In the genomic region with DNA sequence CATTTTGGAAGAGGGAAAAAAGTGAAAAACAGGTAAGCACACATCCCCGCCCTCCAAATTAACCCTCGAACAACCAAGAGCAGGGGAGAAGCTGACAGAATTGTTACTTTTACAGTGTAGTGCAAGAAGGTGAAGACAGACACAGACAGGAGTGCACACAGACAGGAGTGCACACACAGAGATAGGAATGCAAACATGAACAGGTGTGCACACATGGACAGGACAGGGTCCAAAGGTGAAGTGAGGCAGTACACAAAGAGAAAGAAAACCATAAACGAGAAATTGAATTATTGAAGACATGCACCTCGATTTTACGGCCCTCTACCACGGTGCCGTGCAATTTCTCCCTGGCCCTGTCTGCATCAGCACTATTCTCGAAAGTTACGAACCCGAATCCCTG, we compare ENCODE assay signal across 14 mouse cellular contexts. TPM values are rescaled to one million over a fixed set of nuclear protein-coding genes. Genes with fewer than 3 reads are reported as not detected.
"Had no signal": no experiment of that assay in that cellular context is flagged by ENCODE, and none has a peak within 500 bp of the region (broad histone marks: within the 10 kb centered on the region; RNA-seq: fewer than 3 reads in every experiment).

No protein-coding gene starts in this region.

- H3K36me3 ChIP-seq: liver, embryonic 15.5 days had no signal

- H3K9ac ChIP-seq: kidney, embryonic 15.5 days; liver, embryonic 15.5 days; lung, embryonic 15.5 days; midbrain, embryonic 12.5 days; stomach, embryonic 15.5 days had no signal

- H3K4me3 ChIP-seq: kidney, embryonic 15.5 days; left cerebral cortex, adult 2 months; limb, embryonic 10.5 days; liver, embryonic 15.5 days; lung, embryonic 15.5 days; midbrain, embryonic 12.5 days; stomach, embryonic 15.5 days had no signal

- H3K27me3 ChIP-seq: kidney, embryonic 15.5 days; liver, embryonic 15.5 days; lung, embryonic 15.5 days; midbrain, embryonic 12.5 days; stomach, embryonic 15.5 days had no signal

- DNase-seq: kidney, adult 2 months; kidney, postnatal 14 days; lung, postnatal 14 days; right cerebral cortex, postnatal 14 days; thymus, adult 18-20 months; thymus, postnatal 14 days had no signal

- H3K9me3 ChIP-seq: kidney, embryonic 15.5 days; limb, embryonic 10.5 days; liver, embryonic 15.5 days; lung, embryonic 15.5 days; midbrain, embryonic 12.5 days; stomach, embryonic 15.5 days had no signal

- H3K27ac ChIP-seq: kidney, embryonic 15.5 days; limb, embryonic 10.5 days; liver, embryonic 15.5 days; lung, embryonic 15.5 days; midbrain, embryonic 12.5 days had no signal

- ATAC-seq: midbrain, embryonic 16.5 days had no signal

- H3K4me2 ChIP-seq: kidney, embryonic 15.5 days; liver, embryonic 15.5 days; lung, embryonic 15.5 days; midbrain, embryonic 12.5 days; stomach, embryonic 15.5 days had no signal

RNA-seq across cellular contexts. Expression of gene Mb, which starts 54.8 kb away (rescaled TPM):
- polyA plus RNA-seq: midbrain, embryonic 12.5 days had no signal
